Mouse (Mus musculus): ENCODE data around the gene Mip. TPM values are rescaled to one million over a fixed set of nuclear protein-coding genes. Genes with fewer than 3 reads are reported as not detected.

Gene Mip
- total RNA-seq, 4 experiments from 2014 or later = not detected

Other genes starting within 250 kb of the Mip start
- gene Hsd17b6, start 218.2 kb upstream of the Mip start, total RNA-seq (2022) = not detected
- gene Prim1, start 210.7 kb upstream of the Mip start, total RNA-seq (2022) = 1 to 10 TPM; 6.5 to 9.3 (median 8.1) TPM
- gene Naca, start 190.3 kb upstream of the Mip start, total RNA-seq (2022) = 100 to 1,000 TPM; 335 to 362 (median 360) TPM
- 100 to 1,000 TPM; 118 to 126 (median 124) TPM for gene Ptges3, start 166.9 kb upstream of the Mip start, total RNA-seq (2022)
- 1,000 to 10,000 TPM; 1,625 to 1,859 (median 1,782) TPM for gene Atp5b, start 142.6 kb upstream of the Mip start, total RNA-seq (2022)
- gene Baz2a, start 134.3 kb upstream of the Mip start, total RNA-seq (2022) = 10 to 100 TPM; 36.4 to 39.1 (median 38.4) TPM
- 10 to 100 TPM; 14.3 to 18.7 (median 17.1) TPM for gene Rbms2, start 45.5 kb upstream of the Mip start, total RNA-seq (2022)
- gene Gls2, start 31.4 kb upstream of the Mip start, total RNA-seq (2022) = 10 to 100 TPM; 32.6 to 36.0 (median 34.0) TPM
- gene Spryd4, start 14.0 kb upstream of the Mip start, total RNA-seq (2022) = 1 to 10 TPM; 8.4 to 9.4 (median 9.2) TPM
- gene Timeless, start 6.2 kb downstream of the Mip start, total RNA-seq (2022) = 1 to 10 TPM; 6.4 to 9.9 (median 7.8) TPM
- not detected for gene Apon, start 28.3 kb downstream of the Mip start, total RNA-seq (2022)
- under 1 TPM in 1 of 4 experiments, not detected in 3; 0.30 TPM for gene Apof, start 42.8 kb downstream of the Mip start, total RNA-seq (2022)
- 10 to 100 TPM; 26.8 to 38.6 (median 28.2) TPM for gene Stat2, start 44.7 kb downstream of the Mip start, total RNA-seq (2022)
- gene Il23a, start 72.9 kb downstream of the Mip start, total RNA-seq (2022) = under 1 TPM in 1 of 4 experiments, not detected in 3; 0.36 TPM
- 10 to 100 TPM; 14.5 to 15.5 (median 15.3) TPM for gene Pan2, start 77.5 kb downstream of the Mip start, total RNA-seq (2022)
- 10 to 100 TPM; 66.6 to 76.7 (median 67.6) TPM for gene Cnpy2, start 96.6 kb downstream of the Mip start, total RNA-seq (2022)
- gene Cs, start 111.9 kb downstream of the Mip start, total RNA-seq (2022) = 100 to 1,000 TPM; 221 to 239 (median 230) TPM
- gene Coq10a, start 143.2 kb downstream of the Mip start, total RNA-seq (2022) = 10 to 100 TPM; 59.3 to 62.4 (median 61.5) TPM
- gene Ankrd52, start 151.3 kb downstream of the Mip start, total RNA-seq (2022) = 10 to 100 TPM; 41.2 to 49.0 (median 44.8) TPM
- under 1 TPM in 3 of 4 experiments, not detected in 1; 0.27 to 0.61 (median 0.59) TPM for gene Slc39a5, start 175.4 kb downstream of the Mip start, total RNA-seq (2022)
- gene Nabp2, start 185.7 kb downstream of the Mip start, total RNA-seq (2022) = 10 to 100 TPM; 90.1 to 97.4 (median 94.1) TPM
- 10 to 100 TPM; 72.2 to 79.3 (median 73.4) TPM for gene Rnf41, start 185.8 kb downstream of the Mip start, total RNA-seq (2022)
- 100 to 1,000 TPM; 262 to 275 (median 268) TPM for gene Smarcc2, start 233.4 kb downstream of the Mip start, total RNA-seq (2022)